Mouse (Mus musculus): ENCODE results near the gene Syngr1. TPM values are rescaled to one million over a fixed set of nuclear protein-coding genes. Genes with fewer than 3 reads are reported as not detected.
"Not testable (repeated sequence)": the region's sequence is repeated elsewhere in the genome, so short reads cannot be mapped to it uniquely, and the experiment has no call there.

The Syngr1 gene
- total and polyA plus RNA-seq, 3 experiments: 44.2 to 86.9 (median 74.6) TPM

GRCm38 (mm10) chr15:80114414-80114813 is 23.3 kb downstream of the Syngr1 start:
- TF ChIP-seq TAL1 (conservative IDR thresholded peaks at IDR 0.05; ENCODE audit: low read depth, low read length) (no peak), POLR2AphosphoS5 (IDR thresholded peaks at IDR 0.05; ENCODE audit: insufficient replicate concordance, low read depth, low read length) (no peak), CTCF (IDR thresholded peaks at IDR 0.05; ENCODE audit: low read depth, low read length) (no peak), GATA2 (IDR thresholded peaks at IDR 0.05; ENCODE audit: borderline replicate concordance, low read depth, low read length) (no peak), GATA1 (IDR thresholded peaks at IDR 0.05; ENCODE audit: borderline replicate concordance, low read length) (no peak)
- no peak for ATAC-seq (ENCODE audit: extremely low read depth, insufficient number of reproducible peaks, low FRiP score, poor library complexity, severe bottlenecking)
- DNase-seq (ENCODE audit: low spot score): no peak
- Histone ChIP-seq H3K36me3 (replicated peaks) (peaks cover 95% of the 10 kb centered on the region), H3K27me3 (ENCODE audit: insufficient read depth, low read length) (no peaks in the 10 kb centered on the region), H3K9me3 (replicated peaks) (peaks cover 2% of the 10 kb centered on the region; the same call in 1 of the 2 replicates), H3K4me1 (ENCODE audit: insufficient read depth, low read depth, low read length) (peaks cover 48% of the 10 kb centered on the region), H3K4me3 (ENCODE audit: low read depth, low read length) (no peak overlapping the region)

GRCm38 (mm10) chr15:80115256-80115655 is 24.1 kb downstream of the Syngr1 start:
- no peak for DNase-seq (ENCODE audit: low spot score)
- peaks cover 50% of the 10 kb centered on the region for H3K4me1 ChIP-seq (ENCODE audit: insufficient read depth, low read depth, low read length)

GRCm38 (mm10) chr15:80115866-80116794 is 25.0 kb downstream of the Syngr1 start:
- Histone ChIP-seq H3K4me1 (ENCODE audit: insufficient read depth, low read depth, low read length) (peaks cover 48% of the 10 kb centered on the region), H3K9me3 (replicated peaks) (peaks cover 2% of the 10 kb centered on the region; the same call in 1 of the 2 replicates), H3K36me3 (replicated peaks) (peaks cover 92% of the 10 kb centered on the region), H3K27me3 (ENCODE audit: insufficient read depth, low read length) (no peaks in the 10 kb centered on the region), H3K4me3 (ENCODE audit: low read depth, low read length) (peak overlapping the region; percentile 57)
- DNase-seq (ENCODE audit: low spot score) (no peak), ATAC-seq (ENCODE audit: extremely low read depth, insufficient number of reproducible peaks, low FRiP score, poor library complexity, severe bottlenecking) (peak; percentile 42; the same call in 1 of the 2 replicates)
- TF ChIP-seq TAL1 (conservative IDR thresholded peaks at IDR 0.05; ENCODE audit: low read depth, low read length) (peak; percentile 65; the same call in 1 of the 2 replicates), CTCF (IDR thresholded peaks at IDR 0.05; ENCODE audit: low read depth, low read length) (no peak)

More at GRCm38 (mm10) chr15:80115256-80115655, 24.1 kb downstream of the Syngr1 start:
- Histone ChIP-seq H3K36me3 (replicated peaks) (peaks cover 98% of the 10 kb centered on the region), H3K9me3 (replicated peaks) (peaks cover 2% of the 10 kb centered on the region; the same call in 1 of the 2 replicates), H3K27me3 (ENCODE audit: insufficient read depth, low read length) (no peaks in the 10 kb centered on the region), H3K4me3 (ENCODE audit: low read depth, low read length) (no peak overlapping the region)
- TF ChIP-seq CTCF (IDR thresholded peaks at IDR 0.05; ENCODE audit: low read depth, low read length) (no peak), TAL1 (conservative IDR thresholded peaks at IDR 0.05; ENCODE audit: low read depth, low read length) (no peak), POLR2AphosphoS5 (IDR thresholded peaks at IDR 0.05; ENCODE audit: insufficient replicate concordance, low read depth, low read length) (no peak), GATA1 (IDR thresholded peaks at IDR 0.05; ENCODE audit: borderline replicate concordance, low read length) (no peak), GATA2 (IDR thresholded peaks at IDR 0.05; ENCODE audit: borderline replicate concordance, low read depth, low read length) (no peak)
- ATAC-seq (ENCODE audit: extremely low read depth, insufficient number of reproducible peaks, low FRiP score, poor library complexity, severe bottlenecking): no peak

- TF ChIP-seq POLR2AphosphoS5 (IDR thresholded peaks at IDR 0.05; ENCODE audit: insufficient replicate concordance, low read depth, low read length): no peak
- TF ChIP-seq CTCF (IDR thresholded peaks at IDR 0.05; ENCODE audit: low read depth, low read length): no peak
- no peak for TF ChIP-seq GATA1 (IDR thresholded peaks at IDR 0.05; ENCODE audit: borderline replicate concordance, low read length)
- no peak for TF ChIP-seq GATA2 (IDR thresholded peaks at IDR 0.05; ENCODE audit: borderline replicate concordance, low read depth, low read length)
- no peak for TF ChIP-seq TAL1 (conservative IDR thresholded peaks at IDR 0.05; ENCODE audit: low read depth, low read length)
- H3K4me1 ChIP-seq (ENCODE audit: insufficient read depth, low read depth, low read length): peaks cover 51% of the 10 kb centered on the region
- peaks cover 88% of the 10 kb centered on the region for H3K36me3 ChIP-seq (replicated peaks)
- peak overlapping the region; percentile 57; the same call in 1 of the 2 replicates for H3K4me3 ChIP-seq (ENCODE audit: low read depth, low read length)
- H3K27me3 ChIP-seq (ENCODE audit: insufficient read depth, low read length): no peaks in the 10 kb centered on the region
- H3K9me3 ChIP-seq (replicated peaks): peaks cover 2% of the 10 kb centered on the region; the same call in 1 of the 2 replicates
- no peak for ATAC-seq (ENCODE audit: extremely low read depth, insufficient number of reproducible peaks, low FRiP score, poor library complexity, severe bottlenecking)
- DNase-seq (ENCODE audit: low spot score): no peak
Observed at GRCm38 (mm10) chr15:80117154-80117553, 26.0 kb downstream of the Syngr1 start.

GRCm38 (mm10) chr15:80119076-80119475 is 27.9 kb downstream of the Syngr1 start:
- peaks cover 49% of the 10 kb centered on the region for H3K4me1 ChIP-seq (ENCODE audit: insufficient read depth, low read depth, low read length)
- TF ChIP-seq GATA1 (IDR thresholded peaks at IDR 0.05; ENCODE audit: borderline replicate concordance, low read length) (no peak), CTCF (IDR thresholded peaks at IDR 0.05; ENCODE audit: low read depth, low read length) (no peak), TAL1 (conservative IDR thresholded peaks at IDR 0.05; ENCODE audit: low read depth, low read length) (no peak), POLR2AphosphoS5 (IDR thresholded peaks at IDR 0.05; ENCODE audit: insufficient replicate concordance, low read depth, low read length) (no peak), GATA2 (IDR thresholded peaks at IDR 0.05; ENCODE audit: borderline replicate concordance, low read depth, low read length) (no peak)

GRCm38 (mm10) chr15:80121721-80122325 is 30.7 kb downstream of the Syngr1 start:
- H3K9me3 ChIP-seq (replicated peaks): no peaks in the 10 kb centered on the region
- ATAC-seq (ENCODE audit: extremely low read depth, insufficient number of reproducible peaks, low FRiP score, poor library complexity, severe bottlenecking) (no peak), DNase-seq (ENCODE audit: low spot score) (no peak)
- H3K27me3 ChIP-seq (ENCODE audit: insufficient read depth, low read length): no peaks in the 10 kb centered on the region
- no peak overlapping the region; the same call in 1 of the 2 replicates for H3K4me3 ChIP-seq (ENCODE audit: low read depth, low read length)
- H3K4me1 ChIP-seq (ENCODE audit: insufficient read depth, low read depth, low read length): peaks cover 28% of the 10 kb centered on the region
- no peak for TF ChIP-seq GATA2 (IDR thresholded peaks at IDR 0.05; ENCODE audit: borderline replicate concordance, low read depth, low read length)
- TF ChIP-seq POLR2AphosphoS5 (IDR thresholded peaks at IDR 0.05; ENCODE audit: insufficient replicate concordance, low read depth, low read length): no peak
- TF ChIP-seq GATA1 (IDR thresholded peaks at IDR 0.05; ENCODE audit: borderline replicate concordance, low read length): no peak
- TF ChIP-seq TAL1 (conservative IDR thresholded peaks at IDR 0.05; ENCODE audit: low read depth, low read length): no peak
- no peak for TF ChIP-seq CTCF (IDR thresholded peaks at IDR 0.05; ENCODE audit: low read depth, low read length)
- H3K36me3 ChIP-seq (replicated peaks): peaks cover 61% of the 10 kb centered on the region

More at GRCm38 (mm10) chr15:80119076-80119475, 27.9 kb downstream of the Syngr1 start:
- Histone ChIP-seq H3K27me3 (ENCODE audit: insufficient read depth, low read length) (no peaks in the 10 kb centered on the region), H3K4me3 (ENCODE audit: low read depth, low read length) (no peak overlapping the region), H3K36me3 (replicated peaks) (peaks cover 77% of the 10 kb centered on the region), H3K9me3 (replicated peaks) (no peaks in the 10 kb centered on the region)
- DNase-seq (ENCODE audit: low spot score) (no peak), ATAC-seq (ENCODE audit: extremely low read depth, insufficient number of reproducible peaks, low FRiP score, poor library complexity, severe bottlenecking) (no peak)

- H3K9me3 ChIP-seq (replicated peaks); H3K27me3 ChIP-seq (ENCODE audit: insufficient read depth, low read length); H3K4me3 ChIP-seq (ENCODE audit: low read depth, low read length); DNase-seq (ENCODE audit: low spot score); ATAC-seq (ENCODE audit: extremely low read depth, insufficient number of reproducible peaks, low FRiP score, poor library complexity, severe bottlenecking): not testable (repeated sequence)
- H3K4me1 ChIP-seq (ENCODE audit: insufficient read depth, low read depth, low read length): peaks cover 27% of the 10 kb centered on the region
- peaks cover 55% of the 10 kb centered on the region for H3K36me3 ChIP-seq (replicated peaks)
Observed at GRCm38 (mm10) chr15:80122431-80122830, 31.3 kb downstream of the Syngr1 start.

All from G1E (cell line).